Comparison of ENCODE assay signal across 21 mouse cellular contexts in genomic region chr19:29498842-29499456, GRCm38 (mm10). TPM values are rescaled to one million over a fixed set of nuclear protein-coding genes. Genes with fewer than 3 reads are reported as not detected.
DNase-seq lines count a peak whose midpoint lies in the region; ATAC-seq lines count a peak whose summit lies in the region.
"Had no signal": no experiment of that assay in that cellular context is flagged by ENCODE, and none has a peak within 500 bp of the region (broad histone marks: within the 10 kb centered on the region; RNA-seq: fewer than 3 reads in every experiment).

No protein-coding gene starts in this region.

- H3K36me3 ChIP-seq in midbrain, embryonic 11.5 days (ENCODE audit: control insufficient read depth, insufficient read depth, low read length), result no peaks in the 10 kb centered on the region
- no peaks in the 10 kb centered on the region for H3K36me3 ChIP-seq in midbrain, embryonic 16.5 days (ENCODE audit: control insufficient read depth, insufficient read depth, low read length)
- H3K36me3 ChIP-seq in liver, embryonic 16.5 days (ENCODE audit: control insufficient read depth, insufficient read depth), result no peaks in the 10 kb centered on the region
- H3K36me3 ChIP-seq: forebrain, embryonic 12.5 days; midbrain, embryonic 13.5 days; neural tube, embryonic 15.5 days had no signal

- H3K4me2 ChIP-seq in midbrain, embryonic 11.5 days, result no peak overlapping the region
- H3K4me2 ChIP-seq in midbrain, embryonic 16.5 days (ENCODE audit: low read length), result no peak overlapping the region
- H3K4me2 ChIP-seq in liver, embryonic 16.5 days (ENCODE audit: low read depth, low read length), result no peak overlapping the region
- H3K4me2 ChIP-seq: forebrain, embryonic 12.5 days; heart, embryonic 11.5 days; midbrain, embryonic 13.5 days; neural tube, embryonic 15.5 days had no signal

- DNase-seq in kidney, adult 18-20 months, result peak; percentile 20
- DNase-seq in kidney, adult 8-10 months, result no peak
- DNase-seq in midbrain, embryonic 11.5 days (ENCODE audit: low spot score, missing footprints), result peak; percentile 67
- no peak for DNase-seq in right cerebral cortex, postnatal 4 days
- no peak for DNase-seq in right cerebral cortex, adult 18-20 months
- DNase-seq: adrenal gland, postnatal 14 days; cerebellum, adult 9-10 months; gastrocnemius, postnatal 25 days; left cerebral cortex, postnatal 4 days; lung, postnatal 14 days; thymus, adult 18-20 months had no signal

- no peak for ATAC-seq in midbrain, embryonic 11.5 days (ENCODE audit: low FRiP score)
- ATAC-seq in midbrain, embryonic 16.5 days, result no peak
- no peak for ATAC-seq in liver, embryonic 16.5 days (ENCODE audit: low read depth)
- no peak for ATAC-seq in erythroid progenitor cell, adult 5-6 weeks (replicated peaks; ENCODE audit: low FRiP score, poor library complexity, severe bottlenecking)
- ATAC-seq: hindbrain, embryonic 16.5 days; midbrain, embryonic 13.5 days had no signal

- H3K4me1 ChIP-seq in midbrain, embryonic 11.5 days (ENCODE audit: control insufficient read depth, insufficient read depth, low read length), result no peaks in the 10 kb centered on the region
- H3K4me1 ChIP-seq in midbrain, embryonic 16.5 days (ENCODE audit: control insufficient read depth, insufficient read depth, low read length), result no peaks in the 10 kb centered on the region; the same call in 1 of the 2 replicates
- H3K4me1 ChIP-seq in liver, embryonic 16.5 days (ENCODE audit: control insufficient read depth, low read depth, low read length), result peaks cover 37% of the 10 kb centered on the region
- H3K4me1 ChIP-seq: midbrain, embryonic 13.5 days had no signal

- H3K27ac ChIP-seq in midbrain, embryonic 11.5 days (ENCODE audit: low read depth, low read length), result no peak overlapping the region
- no peak overlapping the region for H3K27ac ChIP-seq in midbrain, embryonic 16.5 days (ENCODE audit: low read length)
- H3K27ac ChIP-seq in liver, embryonic 16.5 days (ENCODE audit: low read length), result peak overlapping the region; percentile 34
- H3K27ac ChIP-seq: forebrain, embryonic 12.5 days; midbrain, embryonic 13.5 days; neural tube, embryonic 15.5 days had no signal

- no peak overlapping the region for H3K4me3 ChIP-seq in midbrain, embryonic 11.5 days (ENCODE audit: low read depth, low read length)
- no peak overlapping the region for H3K4me3 ChIP-seq in midbrain, embryonic 16.5 days (ENCODE audit: low read depth, low read length)
- H3K4me3 ChIP-seq in liver, embryonic 16.5 days (ENCODE audit: low read depth, low read length), result no peak overlapping the region
- H3K4me3 ChIP-seq: forebrain, embryonic 12.5 days; midbrain, embryonic 13.5 days; myocyte; neural tube, embryonic 15.5 days had no signal

- no peak overlapping the region for H3K9ac ChIP-seq in midbrain, embryonic 11.5 days (ENCODE audit: low read length)
- H3K9ac ChIP-seq in midbrain, embryonic 16.5 days (ENCODE audit: low read depth, low read length), result no peak overlapping the region
- no peak overlapping the region for H3K9ac ChIP-seq in liver, embryonic 16.5 days (ENCODE audit: low read depth, low read length)
- H3K9ac ChIP-seq: forebrain, embryonic 12.5 days; liver, embryonic 14.5 days; midbrain, embryonic 13.5 days; neural tube, embryonic 15.5 days had no signal

- 83% methylated on average over 6 of the region's 6 CpGs for WGBS in midbrain, embryonic 11.5 days
- WGBS in midbrain, embryonic 16.5 days, result 84% methylated on average over 6 of the region's 6 CpGs
- WGBS in liver, embryonic 16.5 days (ENCODE audit: insufficient replicate concordance), result 28% methylated on average over 6 of the region's 6 CpGs

- H3K9me3 ChIP-seq in midbrain, embryonic 11.5 days (ENCODE audit: control insufficient read depth, low read length), result no peaks in the 10 kb centered on the region
- H3K9me3 ChIP-seq in midbrain, embryonic 16.5 days (replicated peaks; ENCODE audit: control insufficient read depth, low read length, poor library complexity, severe bottlenecking), result no peaks in the 10 kb centered on the region
- H3K9me3 ChIP-seq in liver, embryonic 16.5 days (replicated peaks; ENCODE audit: control insufficient read depth, low read length), result no peaks in the 10 kb centered on the region
- H3K9me3 ChIP-seq: forebrain, embryonic 12.5 days; midbrain, embryonic 13.5 days; neural tube, embryonic 15.5 days had no signal

- H3K27me3 ChIP-seq in midbrain, embryonic 11.5 days (ENCODE audit: control insufficient read depth, insufficient read depth, low read length), result no peaks in the 10 kb centered on the region
- no peaks in the 10 kb centered on the region for H3K27me3 ChIP-seq in midbrain, embryonic 16.5 days (ENCODE audit: control insufficient read depth, insufficient read depth, low read depth, low read length)
- H3K27me3 ChIP-seq in liver, embryonic 16.5 days (ENCODE audit: control insufficient read depth, insufficient read depth, low read depth, low read length), result no peaks in the 10 kb centered on the region
- H3K27me3 ChIP-seq: forebrain, embryonic 12.5 days; midbrain, embryonic 13.5 days; neural tube, embryonic 15.5 days had no signal

RNA-seq across cellular contexts. Expression of gene Ric1, which starts 23.1 kb away (rescaled TPM):
- polyA plus RNA-seq in midbrain, embryonic 11.5 days (2014; fragmentation: Nextera tagmentation; extraction: Ambion mirVana), result 10.8 and 11.8 TPM in 2 replicates
- polyA plus RNA-seq in midbrain, embryonic 16.5 days (2015; fragmentation: Nextera tagmentation; extraction: Ambion mirVana), result 12.4 and 12.6 TPM in 2 replicates
- polyA plus RNA-seq in liver, embryonic 16.5 days (2015; fragmentation: Nextera tagmentation; extraction: Ambion mirVana), result 3.2 and 3.6 TPM in 2 replicates
- total RNA-seq in erythroid progenitor cell, adult 5-6 weeks (2015; ENCODE audit: low replicate concordance), result 4.3 and 5.9 TPM in 2 replicates
- total RNA-seq in erythroid progenitor cell, adult 5-6 weeks (2017; ENCODE audit: low replicate concordance), result 1.9 and 2.3 TPM in 2 replicates

Comparison
In these comparisons a context has a peak if more than half of its experiments do, and no peak if none do; other contexts are left out.
1. DNase-seq: peak in kidney, adult 18-20 months (single experiment) and midbrain, embryonic 11.5 days (single experiment); none in kidney, adult 8-10 months (0 of 2), right cerebral cortex, postnatal 4 days (single experiment) and right cerebral cortex, adult 18-20 months (single experiment).